Mouse (Mus musculus) embryonic facial prominence, embryonic 12.5 days (tissue): ENCODE results near the gene Gtpbp3. TPM values are rescaled to one million over a fixed set of nuclear protein-coding genes. Genes with fewer than 3 reads are reported as not detected.

ENCODE experiments used
- ATAC-seq: fragments of 200-750 bp; cut with Nextera tagmentation; 2 replicates; pipeline ENCODE4 v1.8.0; 2017; ENCODE audit not compliant: insufficient number of reproducible peaks, insufficient read depth, low FRiP score, low TSS enrichment
- H3K27ac ChIP-seq: fragments of 300-500 bp; sonication (generic); 2 replicates; pipeline ENCODE4 v1.5.1; 2016; ENCODE audit warnings: mild to moderate bottlenecking
- H3K27me3 ChIP-seq: fragments of 300-500 bp; sonication (generic); 2 replicates; pipeline ENCODE4 v1.6.1; 2016; ENCODE audit warnings: mild to moderate bottlenecking, moderate library complexity
- H3K36me3 ChIP-seq: fragments of 300-500 bp; sonication (generic); 2 replicates; pipeline ENCODE4 v1.6.1; 2016; ENCODE audit warnings: mild to moderate bottlenecking
- H3K4me1 ChIP-seq: fragments of 300-500 bp; sonication (generic); 2 replicates; pipeline ENCODE4 v1.6.1; 2016
- H3K4me2 ChIP-seq: fragments of 300-500 bp; sonication (generic); replicated peaks from 2 replicates; pipeline ENCODE4 v1.6.1; 2016; ENCODE audit warnings: mild to moderate bottlenecking, moderate library complexity
- H3K4me3 ChIP-seq: fragments of 300-500 bp; sonication (generic); 2 replicates; pipeline ENCODE4 v1.5.1; 2016; ENCODE audit warnings: mild to moderate bottlenecking
- H3K9ac ChIP-seq: fragments of 300-500 bp; sonication (generic); 2 replicates; pipeline ENCODE4 v1.6.1; 2016; ENCODE audit warnings: mild to moderate bottlenecking, moderate library complexity
- H3K9me3 ChIP-seq: fragments of 300-500 bp; sonication (generic); 2 replicates; pipeline ENCODE4 v1.6.1; 2016; ENCODE audit warnings: mild to moderate bottlenecking, moderate library complexity
- WGBS: fragments of 180-500 bp; shearing (Covaris S2); methylation state at CpG from one replicate; pipeline ENCODE4 v1.1.7; 2016; 5-methylcytosine and 5-hydroxymethylcytosine counted together
- polyA plus RNA-seq: library from polyadenylated mRNA; unstranded; fragments of >200 nt; fragmentation: Nextera tagmentation; extraction: Ambion mirVana; gene quantifications from 2 replicates; pipeline ENCODE4 v1.2.1, GENCODE M21; 2016

Gtpbp3 gene
- polyA plus RNA-seq = 23.0 and 25.0 TPM in 2 replicates

DNA sequence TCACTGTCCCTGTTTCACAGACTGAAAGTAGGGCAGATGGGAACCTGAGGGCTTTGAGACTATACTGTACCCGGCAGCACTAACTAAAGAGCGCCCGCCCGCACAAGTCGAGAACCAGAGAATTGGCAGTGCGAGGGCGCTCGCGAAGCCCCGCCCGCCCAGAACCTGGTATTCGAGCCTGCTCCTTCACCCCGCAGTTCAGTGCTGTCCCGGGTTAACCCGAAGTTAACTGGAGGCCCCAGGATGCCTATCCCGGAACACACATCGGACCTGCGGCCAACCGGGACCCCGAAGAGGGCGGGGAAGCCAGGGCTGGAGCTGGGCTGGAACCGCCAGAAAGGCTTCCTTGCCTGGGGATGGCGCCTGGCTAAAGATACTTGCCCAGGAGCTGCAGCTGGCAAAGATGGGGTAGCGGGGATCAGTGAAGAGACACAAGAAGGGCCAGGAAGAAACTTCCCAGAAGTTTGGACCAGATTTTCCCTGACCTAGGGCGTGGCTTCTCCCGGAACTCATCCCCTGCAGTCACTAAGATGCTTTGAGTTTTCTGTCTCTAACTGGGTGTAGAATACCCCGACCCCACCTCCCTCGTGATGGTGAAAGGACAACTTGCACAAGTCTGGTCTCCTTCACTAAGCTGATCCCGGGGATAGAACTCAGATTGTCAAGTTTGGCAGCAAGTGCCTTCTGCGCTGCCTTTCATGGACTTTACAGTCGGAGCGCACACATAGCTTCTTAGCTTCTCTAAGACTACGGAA lies at the start of gene Gtpbp3:
Gene Gtpbp3 (plus strand): TSS at position 413 of the 755 bp plus-strand sequence.
- ATAC-seq = peak; percentile 16; the same call in 1 of the 2 replicates
- peak within 1 kb of the TSS; percentile 94 for H3K27ac ChIP-seq
- under 1% methylated on average over 33 of the region's 33 CpGs for WGBS
- H3K4me1 ChIP-seq = peaks cover 25% of the 10 kb centered on the region
- no peaks in the 10 kb centered on the region for H3K9me3 ChIP-seq
- H3K9ac ChIP-seq = peak within 1 kb of the TSS; percentile 79
- peak within 1 kb of the TSS; percentile 99 for H3K4me2 ChIP-seq
- peaks cover 38% of the 10 kb centered on the region for H3K36me3 ChIP-seq
- H3K4me3 ChIP-seq = peak within 1 kb of the TSS; percentile 84
- no peaks in the 10 kb centered on the region for H3K27me3 ChIP-seq

DNA sequence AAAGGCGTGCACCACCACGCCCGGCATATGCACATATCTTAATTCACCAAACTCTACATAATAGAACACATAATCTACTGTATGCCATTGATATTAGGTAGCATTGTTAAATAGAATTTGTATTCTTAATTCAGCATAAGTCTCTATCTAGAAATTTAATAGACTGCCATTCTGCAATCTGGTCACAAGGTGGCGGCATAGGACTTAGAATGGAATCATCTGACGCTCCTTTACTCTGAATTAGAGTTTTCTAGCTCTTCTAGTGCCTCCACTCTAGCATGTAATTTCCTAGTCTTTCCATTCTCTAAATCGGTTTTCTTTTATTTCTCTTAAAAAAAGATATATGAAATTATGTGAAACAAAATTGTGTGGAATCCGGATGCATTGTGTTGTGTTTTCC lies 46.5 kb upstream of the Gtpbp3 start:
- H3K27ac ChIP-seq = no peak overlapping the region
- 0% methylated on average over 7 of the region's 7 CpGs for WGBS
- H3K4me1 ChIP-seq = no peaks in the 10 kb centered on the region
- H3K9ac ChIP-seq = no peak overlapping the region
- 0 out of 2 replicates have a peak, but pooled peaks cover 4% of the 10 kb centered on the region for H3K27me3 ChIP-seq
- H3K4me2 ChIP-seq = no peak overlapping the region
- no peaks in the 10 kb centered on the region for H3K36me3 ChIP-seq
- H3K9me3 ChIP-seq = no peaks in the 10 kb centered on the region
- no peak for ATAC-seq
- H3K4me3 ChIP-seq = no peak overlapping the region

DNA sequence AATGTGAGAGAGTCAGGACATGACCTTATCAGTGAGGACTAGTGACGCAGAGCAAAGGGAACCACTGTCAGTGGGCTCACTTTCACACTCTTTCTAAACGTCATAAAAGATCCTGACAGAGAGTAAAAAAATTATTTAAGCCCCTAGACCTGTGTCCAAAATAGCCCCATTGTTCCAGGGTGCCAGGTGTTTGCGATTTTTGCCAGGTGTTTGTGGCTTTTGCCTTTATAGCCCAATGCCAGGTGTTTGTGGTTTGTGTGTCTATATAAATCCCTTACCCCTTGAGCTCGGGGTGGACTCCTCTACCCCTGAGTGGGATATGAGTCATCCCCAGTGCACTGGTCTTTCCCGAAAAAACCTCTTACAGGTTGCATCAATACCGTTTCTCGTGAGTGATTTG lies 42.8 kb upstream of the Gtpbp3 start:
- Histone ChIP-seq H3K4me3 (no peak overlapping the region), H3K9me3 (no peaks in the 10 kb centered on the region), H3K4me2 (no peak overlapping the region), H3K36me3 (no peaks in the 10 kb centered on the region), H3K9ac (no peak overlapping the region; the same call in 1 of the 2 replicates), H3K27ac (no peak overlapping the region), H3K4me1 (no peaks in the 10 kb centered on the region), H3K27me3 (0 out of 2 replicates have a peak, but pooled peaks cover 4% of the 10 kb centered on the region)
- ATAC-seq = no peak
- 78% methylated on average over 7 of the region's 7 CpGs for WGBS

DNA sequence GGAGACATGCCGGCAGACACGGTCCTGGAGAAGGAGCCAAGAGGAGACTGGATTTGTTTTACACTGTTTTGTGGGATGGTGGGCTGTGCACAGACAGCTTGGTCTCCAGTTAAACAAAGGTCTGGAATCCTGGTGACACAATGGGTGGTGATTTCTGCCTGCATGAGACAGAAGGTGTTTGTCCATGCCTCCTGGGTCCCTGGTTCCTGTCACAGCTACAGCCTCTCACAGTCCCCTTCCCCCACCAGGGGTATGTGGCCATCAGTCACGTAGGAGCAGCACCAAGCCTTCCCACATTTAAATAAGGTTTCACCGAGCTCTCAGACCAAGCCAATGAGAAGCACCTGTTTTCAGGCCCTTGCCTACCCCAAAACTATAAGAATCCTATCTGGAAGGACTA lies 36.6 kb upstream of the Gtpbp3 start:
- Histone ChIP-seq H3K27me3 (no peaks in the 10 kb centered on the region), H3K4me1 (no peaks in the 10 kb centered on the region), H3K9me3 (no peaks in the 10 kb centered on the region), H3K9ac (no peak overlapping the region), H3K27ac (no peak overlapping the region), H3K4me2 (no peak overlapping the region), H3K4me3 (no peak overlapping the region), H3K36me3 (no peaks in the 10 kb centered on the region)
- 65% methylated on average over 4 of the region's 4 CpGs for WGBS
- no peak for ATAC-seq

DNA sequence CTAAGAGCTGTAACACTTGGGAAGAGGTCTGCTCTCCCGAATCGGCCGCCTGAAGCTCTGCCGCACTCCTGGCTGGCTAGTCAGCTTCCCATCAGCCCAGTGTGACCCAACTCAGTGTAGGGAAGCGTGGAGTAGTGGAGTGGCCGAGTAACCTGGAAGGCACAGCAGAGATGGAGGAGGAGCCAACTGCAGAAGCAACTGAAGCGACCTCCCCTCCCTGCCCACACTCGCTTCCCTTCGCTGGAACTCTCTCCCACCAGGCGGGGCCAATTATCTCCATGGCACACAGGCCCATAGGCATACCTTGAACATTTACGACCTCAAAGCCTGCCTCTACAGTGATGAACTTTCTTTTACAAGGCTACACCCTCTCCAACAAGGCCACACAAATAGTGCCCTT lies 36.1 kb upstream of the Gtpbp3 start:
- no peak overlapping the region for H3K27ac ChIP-seq
- no peak overlapping the region for H3K9ac ChIP-seq
- H3K4me1 ChIP-seq = no peaks in the 10 kb centered on the region
- H3K4me2 ChIP-seq = no peak overlapping the region
- no peaks in the 10 kb centered on the region for H3K9me3 ChIP-seq
- no peaks in the 10 kb centered on the region for H3K27me3 ChIP-seq
- 0 out of 2 replicates have a peak, but pooled peaks cover 2% of the 10 kb centered on the region for H3K36me3 ChIP-seq
- WGBS = 50% methylated on average over 11 of the region's 11 CpGs
- H3K4me3 ChIP-seq = no peak overlapping the region
- no peak for ATAC-seq

DNA sequence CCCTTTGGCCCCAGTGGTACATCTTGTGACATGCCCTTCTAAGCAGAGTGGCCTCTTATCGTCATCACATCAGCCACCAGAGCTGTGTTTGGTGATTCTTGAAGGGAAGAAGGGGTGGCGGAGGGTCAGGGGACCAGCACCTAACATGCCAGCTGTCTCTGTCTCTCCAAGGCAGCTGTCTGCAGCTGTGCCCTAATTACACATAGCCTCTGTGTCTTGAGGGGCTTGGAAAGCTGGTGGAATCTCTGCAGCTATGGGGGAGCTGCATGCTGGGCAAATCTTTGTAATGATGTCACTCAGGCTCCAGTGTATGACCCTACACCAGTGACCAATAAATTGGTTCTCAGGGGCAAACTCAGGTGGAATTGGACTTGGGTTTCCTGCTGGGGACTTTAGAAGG lies 35.2 kb upstream of the Gtpbp3 start:
- no peak for ATAC-seq
- H3K27me3 ChIP-seq = no peaks in the 10 kb centered on the region
- H3K4me2 ChIP-seq = no peak overlapping the region
- H3K36me3 ChIP-seq = peaks cover 11% of the 10 kb centered on the region
- no peaks in the 10 kb centered on the region for H3K9me3 ChIP-seq
- H3K27ac ChIP-seq = no peak overlapping the region
- no peak overlapping the region for H3K4me3 ChIP-seq
- no peak overlapping the region for H3K9ac ChIP-seq
- WGBS = 81% methylated on average over 2 of the region's 2 CpGs
- no peaks in the 10 kb centered on the region for H3K4me1 ChIP-seq

DNA sequence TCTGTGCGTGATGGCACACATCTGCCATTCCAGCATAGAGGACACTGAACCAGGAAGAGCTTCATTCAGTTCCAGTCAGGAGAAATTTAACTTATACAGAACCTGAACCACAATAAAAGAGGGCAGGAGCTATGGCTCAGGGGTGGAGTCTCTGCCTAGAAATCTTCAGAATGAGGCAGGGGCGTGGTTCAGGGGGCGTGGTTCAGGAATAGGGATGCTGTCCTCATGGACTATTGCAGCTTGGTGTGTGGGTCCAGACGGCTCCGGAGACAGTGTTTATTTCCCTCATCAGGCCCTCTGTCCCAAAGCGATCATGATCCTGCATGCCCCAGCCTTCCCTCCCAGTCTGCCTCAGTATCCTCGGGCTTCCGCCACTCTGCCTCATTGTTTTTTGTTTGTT lies 33.2 kb upstream of the Gtpbp3 start:
- no peaks in the 10 kb centered on the region for H3K4me1 ChIP-seq
- no peaks in the 10 kb centered on the region for H3K9me3 ChIP-seq
- no peak for ATAC-seq
- H3K4me3 ChIP-seq = no peak overlapping the region
- peaks cover 30% of the 10 kb centered on the region for H3K36me3 ChIP-seq
- no peak overlapping the region for H3K9ac ChIP-seq
- H3K4me2 ChIP-seq = no peak overlapping the region
- no peaks in the 10 kb centered on the region for H3K27me3 ChIP-seq
- H3K27ac ChIP-seq = no peak overlapping the region
- WGBS = 84% methylated on average over 8 of the region's 8 CpGs

DNA sequence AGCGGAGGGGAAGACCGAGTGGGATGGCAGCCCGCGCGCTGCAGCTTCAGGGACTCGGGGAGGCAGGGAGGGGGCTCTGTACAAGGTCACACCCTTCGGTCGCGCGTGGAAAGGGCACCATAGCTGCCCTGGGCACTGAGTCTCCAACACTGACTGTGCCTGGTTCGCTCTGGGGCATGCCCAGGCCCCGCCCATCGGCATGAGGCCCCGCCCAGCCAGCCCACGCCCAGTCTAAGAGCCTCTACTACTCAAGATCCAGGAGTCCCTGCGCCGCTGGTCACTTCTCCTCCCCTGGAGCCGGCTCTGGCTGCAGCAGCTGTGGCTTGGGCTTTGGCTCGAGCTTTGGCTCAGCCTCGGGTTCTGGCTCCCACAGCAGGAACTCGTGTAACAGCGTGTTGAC lies 31.0 kb upstream of the Gtpbp3 start:
- H3K4me1 ChIP-seq = peaks cover 3% of the 10 kb centered on the region; the same call in 1 of the 2 replicates
- H3K4me2 ChIP-seq = no peak overlapping the region
- 39% methylated on average over 22 of the region's 22 CpGs for WGBS
- H3K9me3 ChIP-seq = no peaks in the 10 kb centered on the region
- H3K27me3 ChIP-seq = no peaks in the 10 kb centered on the region
- peaks cover 48% of the 10 kb centered on the region for H3K36me3 ChIP-seq
- ATAC-seq = no peak
- no peak overlapping the region for H3K4me3 ChIP-seq
- no peak overlapping the region for H3K9ac ChIP-seq
- no peak overlapping the region for H3K27ac ChIP-seq

DNA sequence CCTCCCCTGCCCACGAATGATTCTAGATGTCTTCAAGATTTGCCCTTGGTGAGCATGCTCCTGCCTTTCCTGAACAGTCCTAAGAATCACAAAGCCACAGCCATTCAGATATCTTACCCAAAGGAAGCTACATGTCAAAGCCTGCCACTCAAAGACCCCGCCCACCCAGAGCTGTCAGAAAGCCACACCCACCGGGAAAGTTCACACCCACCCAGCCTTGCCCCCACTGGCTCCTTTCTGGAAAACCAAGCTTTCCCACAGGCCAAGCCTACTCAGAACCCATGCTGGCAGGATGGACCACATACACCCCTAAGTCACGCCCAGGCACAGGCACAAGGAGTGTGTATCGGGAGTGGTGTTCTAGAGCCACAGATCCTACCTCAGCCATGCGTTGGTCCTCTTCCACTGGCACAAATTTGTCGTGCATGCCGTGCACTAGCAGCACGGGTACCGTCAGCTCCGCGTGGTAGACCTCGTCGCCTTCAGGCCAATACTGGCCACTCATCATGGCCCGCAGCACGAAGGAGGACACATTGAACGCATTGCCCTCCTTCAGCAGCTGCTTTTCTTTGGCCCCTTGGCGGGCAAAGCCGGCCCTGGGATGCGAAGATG lies 30.1 kb upstream of the Gtpbp3 start:
- no peak for ATAC-seq
- peaks cover 12% of the 10 kb centered on the region for H3K4me1 ChIP-seq
- no peak overlapping the region for H3K9ac ChIP-seq
- no peak overlapping the region for H3K4me2 ChIP-seq
- no peaks in the 10 kb centered on the region for H3K27me3 ChIP-seq
- H3K4me3 ChIP-seq = no peak overlapping the region
- H3K36me3 ChIP-seq = peaks cover 48% of the 10 kb centered on the region
- no peak overlapping the region for H3K27ac ChIP-seq
- no peaks in the 10 kb centered on the region for H3K9me3 ChIP-seq
- 84% methylated on average over 20 of the region's 20 CpGs for WGBS

DNA sequence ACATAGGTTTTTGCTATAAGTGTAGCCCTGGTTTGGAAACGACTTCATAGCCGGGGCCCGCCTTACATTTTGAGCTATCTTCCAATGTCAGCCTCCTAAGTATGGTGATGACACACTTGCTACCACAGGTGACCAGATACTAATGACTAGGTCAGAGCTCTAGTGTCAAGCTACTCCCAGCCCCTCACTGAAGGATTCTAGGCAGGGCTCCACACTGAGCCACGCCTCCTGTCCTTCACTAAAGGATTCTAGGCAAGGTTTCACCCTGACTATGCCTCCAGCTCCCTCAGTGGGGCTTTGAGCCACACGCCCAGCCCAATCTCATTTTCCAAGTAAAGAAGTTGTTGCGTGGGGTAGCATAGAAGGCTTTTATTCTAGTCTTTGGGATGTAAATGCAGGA lies 27.2 kb upstream of the Gtpbp3 start:
- ATAC-seq = no peak
- H3K9me3 ChIP-seq = no peaks in the 10 kb centered on the region
- H3K4me3 ChIP-seq = no peak overlapping the region
- no peak overlapping the region for H3K4me2 ChIP-seq
- no peaks in the 10 kb centered on the region for H3K27me3 ChIP-seq
- H3K4me1 ChIP-seq = peaks cover 28% of the 10 kb centered on the region
- H3K36me3 ChIP-seq = peaks cover 48% of the 10 kb centered on the region
- no peak overlapping the region for H3K9ac ChIP-seq
- H3K27ac ChIP-seq = no peak overlapping the region
- WGBS = 88% methylated on average over 6 of the region's 6 CpGs

DNA sequence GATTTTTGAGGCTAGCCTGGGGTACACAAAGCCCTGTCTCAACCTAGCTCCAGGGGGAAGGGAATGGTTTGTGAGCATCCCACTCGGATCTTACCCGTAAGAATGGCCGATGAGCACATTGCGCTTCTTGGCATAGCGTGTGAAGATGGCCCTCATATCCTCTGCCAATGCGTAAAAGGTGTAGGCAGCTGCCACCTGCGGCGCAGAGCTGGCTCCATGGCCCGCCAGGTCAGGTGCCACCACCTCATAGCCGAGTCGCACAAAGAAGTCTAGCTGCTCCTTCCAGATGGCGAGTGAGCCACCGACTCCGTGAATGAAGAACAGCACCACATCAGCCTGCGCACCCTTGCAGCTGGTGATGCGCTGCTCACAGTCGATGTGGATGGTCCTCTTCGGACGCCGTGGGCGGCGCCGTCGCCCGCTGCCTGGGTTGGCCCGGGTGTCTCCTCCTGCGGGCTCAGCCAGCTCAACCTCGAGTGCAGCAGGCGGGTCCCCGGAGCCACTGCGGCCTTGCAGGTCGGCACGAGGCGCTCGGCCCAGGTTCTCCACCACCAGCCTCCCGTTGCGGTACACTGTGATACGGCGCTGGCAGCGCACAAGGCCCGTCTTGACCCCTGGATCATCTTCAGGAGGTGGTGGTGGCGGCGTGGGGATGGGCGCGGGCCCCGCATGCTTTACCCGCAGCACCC lies 26.6 kb upstream of the Gtpbp3 start:
- H3K4me1 ChIP-seq = peaks cover 30% of the 10 kb centered on the region

DNA sequence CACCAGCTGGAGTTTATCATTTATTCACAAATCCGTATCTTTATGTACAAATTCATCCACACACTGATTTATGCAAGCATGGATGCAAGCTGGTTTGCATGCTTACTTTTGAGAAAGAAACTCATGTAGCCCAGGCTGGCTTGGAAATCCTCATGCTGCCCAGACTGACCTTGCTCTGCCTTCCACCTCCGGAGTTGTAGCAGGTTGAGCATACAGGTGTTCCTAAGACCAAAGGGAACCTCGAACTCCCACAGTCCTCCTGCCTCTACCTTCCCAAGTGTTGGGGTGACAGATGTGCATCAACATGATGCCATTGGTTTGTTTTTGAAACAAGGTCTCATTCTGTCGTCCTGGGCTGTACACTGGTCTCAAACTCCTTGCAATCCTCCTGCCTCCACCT lies 25.7 kb upstream of the Gtpbp3 start:
- no peak for ATAC-seq
- whole genome bisulfite sequencing = 73% methylated on average over 4 of the region's 4 CpGs
- H3K4me3 ChIP-seq = peak overlapping the region; percentile 93
- peak overlapping the region; percentile 79 for H3K4me2 ChIP-seq
- peak overlapping the region; percentile 82 for H3K9ac ChIP-seq
- no peak overlapping the region for H3K27ac ChIP-seq
- H3K36me3 ChIP-seq = peaks cover 42% of the 10 kb centered on the region
- H3K4me1 ChIP-seq = peaks cover 30% of the 10 kb centered on the region
- no peaks in the 10 kb centered on the region for H3K27me3 ChIP-seq
- no peaks in the 10 kb centered on the region for H3K9me3 ChIP-seq

More for the DNA sequence above, 26.6 kb upstream of the Gtpbp3 start:
- Histone ChIP-seq H3K9ac (no peak overlapping the region), H3K27ac (no peak overlapping the region), H3K36me3 (peaks cover 48% of the 10 kb centered on the region), H3K27me3 (no peaks in the 10 kb centered on the region), H3K9me3 (no peaks in the 10 kb centered on the region), H3K4me2 (no peak overlapping the region), H3K4me3 (no peak overlapping the region)
- no peak for ATAC-seq
- 75% methylated on average over 47 of the region's 47 CpGs for WGBS
